Mouse (Mus musculus): Measurements from ENCODE around the gene Aifm2.

- TF ChIP-seq POLR2A (IDR thresholded peaks at IDR 0.05; ENCODE audit: borderline replicate concordance, insufficient read depth, low read length) (no peak), CTCF (IDR thresholded peaks at IDR 0.05; ENCODE audit: borderline replicate concordance, insufficient read depth, low read depth, low read length) (no peak)
Measured at GRCm38 (mm10) chr10:61704663-61705062, 10.4 kb upstream of the Aifm2 start.
